Mouse (Mus musculus) erythroblast, embryonic 14.5 days (primary cell): ENCODE measurements around the gene Thbs3.

ENCODE experiments used
- GATA1 ChIP-seq: IDR thresholded peaks from 2 replicates; pipeline ENCODE4 v1.6.1; 2012; ENCODE audit warnings: low read length, inconsistent platforms, mixed read lengths
- TAL1 ChIP-seq: IDR thresholded peaks from 3 replicates; pipeline ENCODE4 v1.6.1; 2012; ENCODE audit warnings: low read length, inconsistent platforms, mixed read lengths

DNA sequence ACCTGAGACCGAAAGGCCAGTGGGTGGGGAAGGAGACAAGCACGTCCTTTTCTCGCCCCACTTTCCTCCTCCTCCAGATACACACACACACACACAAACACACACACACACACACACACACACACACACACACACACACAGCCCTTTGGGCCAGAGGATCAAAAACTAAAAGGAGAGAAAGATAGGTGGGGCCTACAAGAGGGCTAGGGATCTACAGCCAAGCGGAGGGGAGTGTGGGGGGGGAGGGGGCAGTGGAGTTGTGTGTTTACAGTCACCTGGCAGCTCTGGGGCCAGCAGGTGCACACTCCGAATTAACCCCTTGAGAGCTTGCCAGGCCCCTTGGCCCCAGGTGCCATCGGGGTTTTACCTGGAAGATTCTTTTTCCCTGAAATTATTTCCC is 17.6 kb downstream of the Thbs3 start:
- TF ChIP-seq GATA1 (no peak), TAL1 (no peak)
